Mouse (Mus musculus): ENCODE measurements around the gene Hey2.

The Hey2 gene

GRCm38 (mm10) chr10:30842643-30843437, at the start of gene Hey2:
Hey2 (minus strand) TSS chr10:30842801.
- DNase-seq (ENCODE audit: low spot score in 2 of 2): peak; percentile 89 to 93

DNA sequence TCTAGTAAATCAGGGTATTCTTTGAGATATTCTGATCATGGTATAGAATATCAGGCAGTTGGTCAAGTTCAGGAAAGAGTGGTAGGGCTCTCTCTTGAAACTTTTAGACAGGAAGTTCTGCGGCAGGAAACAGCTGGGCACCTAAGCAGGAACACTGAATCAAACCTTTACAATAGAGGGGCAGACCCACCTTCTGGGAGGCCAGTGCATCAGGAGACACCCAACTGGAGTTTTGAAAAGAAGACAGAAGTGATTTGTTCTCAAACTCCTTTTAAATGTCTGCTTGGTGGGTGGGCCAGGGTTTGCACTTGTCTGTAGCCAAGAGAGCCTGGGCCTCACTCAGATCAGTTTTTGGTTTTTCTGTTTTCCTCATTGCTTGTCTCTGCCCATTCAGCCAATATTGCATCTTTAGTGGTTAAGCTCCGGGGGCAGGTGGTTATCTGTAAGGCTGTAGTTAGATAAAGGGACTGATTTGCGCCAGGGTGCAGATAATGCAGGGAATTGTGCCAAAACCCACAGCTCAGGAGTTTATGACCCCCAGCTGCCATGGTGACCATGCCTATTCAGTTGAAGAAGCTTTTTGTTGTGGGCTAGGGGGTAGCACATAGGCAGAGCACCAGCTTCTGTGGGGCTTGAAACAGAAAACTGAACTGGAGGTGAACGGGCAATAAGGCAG, 40.6 kb upstream of the Hey2 start:
- no peak for DNase-seq (ENCODE audit: low spot score in 2 of 2)

GRCm38 (mm10) chr10:30881109-30881508, 38.5 kb upstream of the Hey2 start:
- no peak for DNase-seq (ENCODE audit: low spot score in 2 of 2)

GRCm38 (mm10) chr10:30845101-30845825, 2.7 kb upstream of the Hey2 start:
- no peak for DNase-seq (ENCODE audit: low spot score in 2 of 2)

GRCm38 (mm10) chr10:30844191-30845010, 1.8 kb upstream of the Hey2 start:
- DNase-seq (ENCODE audit: low spot score in 2 of 2): no peak

DNA sequence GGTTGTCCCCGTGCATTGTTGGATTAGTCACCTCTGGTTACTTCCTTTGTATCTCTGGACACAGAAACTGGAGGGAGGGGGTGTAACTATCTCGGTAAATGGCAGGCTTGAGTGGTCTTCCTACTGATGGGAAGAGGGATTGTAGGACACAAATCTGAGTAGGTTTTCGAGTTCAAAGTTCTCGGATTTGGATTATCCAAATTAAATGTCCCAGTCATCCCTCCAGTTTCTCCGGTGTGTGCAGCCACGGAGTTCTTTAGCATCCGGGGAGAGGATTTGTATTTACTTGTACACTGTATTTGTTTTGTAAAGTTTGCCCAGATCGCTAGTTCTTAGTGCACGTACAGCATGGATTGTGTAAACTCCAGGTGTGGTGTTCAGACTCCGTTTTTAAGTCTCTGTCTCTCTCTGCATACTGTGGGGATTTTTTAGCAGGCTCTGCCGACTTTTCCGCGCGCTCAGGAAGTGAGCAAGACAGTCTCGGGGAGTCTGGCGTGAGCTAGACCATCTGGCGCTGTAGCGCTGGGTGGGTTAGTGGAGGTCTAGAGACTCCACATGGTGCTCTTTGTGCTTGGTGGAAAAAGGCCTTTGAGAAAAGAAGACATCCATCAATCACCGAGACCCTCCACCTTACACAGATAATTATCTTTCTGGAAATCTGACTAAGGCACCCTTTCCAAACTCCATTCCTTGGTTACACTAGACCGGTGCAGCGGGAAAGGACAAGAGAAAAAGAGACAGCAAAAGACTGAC, 1.0 kb upstream of the Hey2 start:
- DNase-seq (ENCODE audit: low spot score in 2 of 2): no peak

GRCm38 (mm10) chr10:30842228-30842627, 373 bp downstream of the Hey2 start:
- DNase-seq (ENCODE audit: low spot score in 2 of 2): no peak

- no peak for DNase-seq (ENCODE audit: low spot score in 2 of 2)
These were observed 1.8 kb downstream of the Hey2 start for GRCm38 (mm10) chr10:30840824-30841223.

- DNase-seq (ENCODE audit: low spot score in 2 of 2): no peak
These were observed 4.4 kb downstream of the Hey2 start for GRCm38 (mm10) chr10:30838188-30838587.

GRCm38 (mm10) chr10:30825049-30825448, 17.6 kb downstream of the Hey2 start:
- DNase-seq (ENCODE audit: low spot score in 2 of 2): no peak

- peak; percentile 64 to 74 for DNase-seq (ENCODE audit: low spot score in 2 of 2)
These were observed 31.7 kb downstream of the Hey2 start for GRCm38 (mm10) chr10:30810967-30811293.

DNA sequence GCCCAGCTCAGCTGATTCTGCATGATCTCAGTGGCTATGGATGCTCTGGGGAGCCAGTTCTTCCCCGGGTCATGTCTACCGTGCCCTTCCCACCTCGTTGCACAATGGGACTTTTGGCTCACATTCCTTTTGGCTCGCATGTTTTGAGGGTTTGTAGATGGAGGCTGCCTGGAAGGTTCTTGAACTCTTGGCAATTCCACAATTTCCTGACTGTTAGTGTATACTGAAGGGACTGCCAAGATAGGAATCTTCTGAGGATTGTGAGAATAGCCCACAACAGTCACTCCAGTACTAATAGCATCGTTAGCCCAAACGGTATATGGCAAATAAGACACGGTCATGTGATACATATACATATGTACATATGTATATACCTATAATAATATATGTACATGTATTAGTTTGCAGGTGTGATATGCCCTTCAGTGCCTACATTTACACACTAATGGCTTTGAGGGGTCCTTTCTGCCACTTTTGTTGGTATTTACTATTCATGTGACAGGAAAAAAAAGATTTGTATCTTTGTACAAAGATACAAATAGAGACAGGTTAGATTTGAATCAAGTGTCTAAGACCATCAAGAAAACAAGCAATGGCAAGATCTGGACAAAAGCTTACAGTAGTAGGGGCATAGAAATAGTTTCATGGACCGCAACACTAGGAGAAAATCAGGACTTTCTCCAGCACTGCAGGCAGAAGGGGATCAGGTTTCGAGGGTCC, 32.2 kb downstream of the Hey2 start:
- DNase-seq (ENCODE audit: low spot score in 2 of 2): no peak

GRCm38 (mm10) chr10:30803587-30804253, 38.9 kb downstream of the Hey2 start:
- DNase-seq (ENCODE audit: low spot score in 2 of 2): peak in 1 of 2 experiments; percentile 32

DNA sequence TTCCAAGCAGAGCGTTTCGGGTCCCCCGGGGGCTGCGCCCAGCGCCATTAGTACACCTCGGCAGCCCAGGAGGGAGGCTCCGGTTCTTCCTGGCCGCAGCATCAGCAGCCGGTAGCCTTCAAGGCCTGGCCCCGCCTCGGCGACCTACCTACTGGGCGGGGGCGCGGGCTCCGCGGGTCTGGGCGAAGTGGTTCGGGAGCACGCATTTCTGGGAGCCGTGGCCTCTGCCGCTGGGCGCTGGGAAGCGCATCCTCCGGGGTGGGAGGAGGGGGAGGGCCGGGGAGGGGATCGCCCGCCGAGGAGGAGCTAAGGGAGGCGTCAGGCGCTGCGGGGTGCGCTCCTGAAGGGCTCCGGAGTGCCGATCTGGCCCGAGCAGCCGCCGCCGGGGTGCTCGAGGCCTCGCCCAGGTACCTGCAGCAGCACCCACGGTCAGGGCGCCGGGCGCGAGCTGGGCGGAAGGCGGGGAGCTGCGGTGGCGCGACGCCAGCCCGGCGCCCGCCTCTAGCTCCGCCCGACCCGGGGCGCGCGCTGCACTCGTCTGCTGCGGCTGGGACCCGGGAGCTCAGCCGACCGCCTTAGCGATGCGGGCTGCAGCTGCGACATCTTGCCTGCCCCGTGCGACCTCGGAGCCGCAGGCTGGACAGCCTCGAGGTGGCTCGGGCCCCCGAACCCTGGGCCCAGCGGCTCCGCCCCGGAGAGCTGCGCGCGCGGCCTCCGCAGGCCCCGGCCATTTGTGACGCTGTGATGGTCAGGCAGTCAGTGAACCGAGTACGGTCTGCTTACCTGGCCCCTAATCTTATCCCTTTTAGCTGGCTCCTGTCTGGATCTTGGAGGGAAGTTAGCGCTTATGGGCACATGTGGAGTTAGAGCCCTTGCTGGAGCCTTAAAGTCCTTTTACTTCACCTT, 39.7 kb downstream of the Hey2 start, which contains the start of gene Ncoa7:
Gene Ncoa7 (minus strand): TSS at position 646 of the 906 bp plus-strand sequence.
- peak; percentile 85 to 88 for DNase-seq (ENCODE audit: low spot score in 2 of 2)

DNA sequence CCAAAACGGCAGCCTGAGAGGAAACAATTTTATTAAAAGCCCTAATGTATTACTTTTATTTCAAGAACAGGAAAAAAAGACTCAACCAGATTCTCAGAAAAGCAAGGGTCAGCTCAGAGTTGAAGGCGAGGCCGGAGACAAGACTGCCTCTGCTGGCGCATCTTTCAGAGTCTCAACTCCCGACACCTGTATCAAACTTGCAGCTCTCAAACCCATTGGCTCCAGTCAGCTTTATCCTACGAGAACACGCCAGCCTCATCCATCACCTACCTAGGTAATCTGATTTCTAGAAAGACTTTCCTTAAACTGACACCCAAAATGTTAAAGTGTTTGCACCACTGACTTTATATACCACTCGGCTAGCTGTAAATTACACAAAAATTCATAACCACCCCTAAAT, 40.6 kb downstream of the Hey2 start:
- DNase-seq (ENCODE audit: low spot score in 2 of 2): peak; percentile 37 to 54

DNA sequence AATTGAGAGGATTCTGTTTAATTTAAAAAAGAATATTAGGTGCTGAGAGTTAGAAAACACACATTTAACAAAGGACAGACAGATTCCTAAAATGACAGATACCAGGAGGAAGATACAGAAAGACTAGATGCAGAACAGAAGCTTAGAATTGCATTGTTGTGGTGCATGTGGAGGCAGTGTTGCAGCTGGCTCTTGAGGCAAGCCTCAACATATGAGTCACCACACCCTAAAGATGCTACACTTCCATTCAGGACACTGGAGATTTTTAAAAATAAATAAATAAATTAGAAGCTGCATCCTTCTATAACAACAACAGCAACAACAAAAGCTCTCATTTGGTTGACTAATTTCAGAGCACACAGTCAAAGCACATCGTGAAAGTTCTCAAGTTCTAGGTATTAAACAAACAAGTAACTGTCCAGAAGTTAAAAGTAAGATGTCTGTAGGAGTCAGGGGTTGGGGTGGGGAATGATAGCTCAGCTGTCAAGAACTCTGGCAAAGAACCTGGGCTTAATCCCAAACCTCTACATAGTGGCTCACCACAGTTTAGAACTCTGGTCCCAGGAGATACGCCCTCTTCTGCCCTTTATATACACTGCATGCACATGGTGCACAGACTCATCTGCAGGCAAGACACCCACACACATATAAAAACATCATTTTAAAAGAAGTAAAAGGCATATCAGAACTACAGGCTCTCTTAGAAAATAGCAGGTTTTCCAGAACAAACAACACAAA, 42.7 kb downstream of the Hey2 start:
- no peak for DNase-seq (ENCODE audit: low spot score in 2 of 2)

DNA sequence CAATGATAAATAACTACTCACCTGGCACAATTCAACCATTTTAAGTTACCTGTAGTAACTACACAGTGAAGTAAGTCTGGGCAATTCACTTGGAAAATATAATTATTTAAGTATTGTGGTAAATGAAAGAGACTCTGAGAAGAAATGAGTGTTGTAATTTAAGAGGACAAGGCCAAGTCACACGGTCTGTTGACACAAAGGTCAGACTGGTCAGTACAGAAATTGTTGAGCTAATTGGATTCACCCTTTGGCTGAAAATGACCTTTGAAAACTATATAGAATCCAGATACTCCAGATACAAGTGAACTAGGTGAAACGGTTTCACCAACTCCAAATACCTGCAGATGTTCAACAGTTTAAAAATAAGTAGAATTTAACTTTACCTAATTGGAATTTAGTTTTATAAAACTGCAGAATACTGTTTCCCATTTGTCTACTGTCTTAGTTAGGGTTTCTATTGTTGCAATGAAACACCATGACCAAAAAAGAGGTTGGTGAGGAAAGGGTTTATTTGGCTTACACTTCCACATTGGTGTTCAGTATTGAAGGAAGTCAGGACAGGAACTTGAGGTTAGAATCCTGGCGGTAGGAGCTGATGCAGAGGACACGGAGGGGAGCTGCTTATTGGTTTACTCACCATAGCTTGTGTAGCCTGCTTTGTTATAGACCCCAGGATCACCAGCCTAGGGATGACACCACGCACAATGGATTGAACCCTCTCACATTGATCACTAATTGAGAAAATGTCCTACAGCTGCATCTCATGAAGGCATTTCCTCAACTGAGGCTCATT, 45.9 kb downstream of the Hey2 start:
- DNase-seq (ENCODE audit: low spot score in 2 of 2): no peak

Data from spleen, postnatal 10 days (tissue).